Mouse (Mus musculus) erythroblast, embryonic 14.5 days (primary cell): ENCODE results near the gene Pomgnt1.

Experiments
- GATA1 ChIP-seq: IDR thresholded peaks from 2 replicates; pipeline ENCODE4 v1.6.1; 2012; ENCODE audit warnings: low read length, inconsistent platforms, mixed read lengths
- TAL1 ChIP-seq: IDR thresholded peaks from 3 replicates; pipeline ENCODE4 v1.6.1; 2012; ENCODE audit warnings: low read length, inconsistent platforms, mixed read lengths

DNA sequence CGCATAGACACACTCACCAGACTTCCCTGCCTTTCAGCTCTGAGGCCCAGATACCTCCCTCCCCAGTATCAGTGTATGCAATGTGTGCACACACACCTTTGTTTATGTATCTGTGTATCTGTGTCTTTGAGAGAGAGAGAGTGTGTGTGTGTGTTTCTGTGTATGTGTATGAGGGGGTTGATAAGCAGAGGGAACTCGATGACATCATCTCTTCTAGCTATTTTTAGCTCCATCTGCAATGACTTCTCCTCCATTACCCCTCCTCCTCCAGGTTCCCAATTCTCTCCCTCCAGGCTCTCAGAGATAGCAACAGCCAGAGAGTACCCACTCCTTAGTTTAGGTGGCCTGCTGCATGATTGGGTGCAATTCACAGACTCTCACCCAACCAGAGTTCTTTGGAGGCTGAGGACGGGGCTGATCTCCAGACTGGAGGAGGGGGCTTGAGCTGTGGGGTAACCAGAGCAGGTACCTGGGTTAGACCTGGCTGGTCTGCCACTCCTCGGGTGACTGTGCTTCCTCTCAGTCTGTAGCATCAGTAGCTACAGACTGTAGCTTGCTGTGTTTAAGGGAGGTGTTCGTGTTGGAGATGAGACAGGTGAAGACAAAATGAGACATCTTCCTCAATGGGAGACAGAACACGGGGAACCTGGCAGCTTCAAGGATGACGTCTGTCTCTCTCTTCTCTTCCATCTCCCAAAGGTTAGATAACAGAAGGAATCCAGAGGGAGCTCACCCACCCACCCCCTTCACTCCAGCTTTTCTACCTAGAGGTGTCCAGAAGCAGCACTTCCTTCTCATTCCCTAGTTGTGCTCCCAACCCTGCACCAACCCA lies 52.3 kb downstream of the Pomgnt1 start:
- TF ChIP-seq GATA1 (no peak), TAL1 (no peak)
